Mouse (Mus musculus): Measurements from ENCODE around the gene Fgfr2. TPM values are rescaled to one million over a fixed set of nuclear protein-coding genes. Genes with fewer than 3 reads are reported as not detected.

Fgfr2 gene
- polyA plus RNA-seq, 1 experiment from 2014 or later, result 92.5 TPM

DNA sequence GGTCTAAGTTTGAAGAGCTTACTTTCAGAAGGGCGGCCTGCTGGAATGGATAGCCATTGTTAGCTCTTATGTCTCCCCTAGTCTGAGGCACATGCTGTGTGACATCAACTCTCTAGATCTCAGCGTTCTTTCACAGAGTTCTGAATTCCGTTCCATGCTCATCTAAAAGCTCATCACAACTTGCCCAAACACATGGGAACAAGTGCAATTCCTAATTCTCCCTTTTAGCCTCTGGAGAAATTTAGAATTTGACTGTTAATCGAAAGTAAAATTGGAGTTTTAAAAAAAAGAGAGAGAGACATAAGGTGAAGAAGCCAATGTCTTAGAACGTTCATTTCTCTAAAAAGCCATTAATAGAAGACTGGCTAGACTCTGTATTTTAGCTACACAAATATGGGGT lies 1793.7 kb downstream of the Fgfr2 start, which contains the start of gene Fam24b:
TSS of gene Fam24b (minus strand) at position 101 of the 400 bp plus-strand sequence.
- H3K36me3 ChIP-seq, result no peaks in the 10 kb centered on the region
- no peak for DNase-seq (ENCODE audit: low spot score)
- H3K9me3 ChIP-seq, result no peaks in the 10 kb centered on the region
- H3K27me3 ChIP-seq (ENCODE audit: insufficient read depth, poor library complexity, severe bottlenecking), result no peaks in the 10 kb centered on the region
- H3K4me1 ChIP-seq (replicated peaks), result no peaks in the 10 kb centered on the region
- no peak within 1 kb of the TSS for H3K27ac ChIP-seq
- WGBS, result 91% methylated on average over 5 of the region's 5 CpGs
- no peak within 1 kb of the TSS for H3K4me3 ChIP-seq

DNA sequence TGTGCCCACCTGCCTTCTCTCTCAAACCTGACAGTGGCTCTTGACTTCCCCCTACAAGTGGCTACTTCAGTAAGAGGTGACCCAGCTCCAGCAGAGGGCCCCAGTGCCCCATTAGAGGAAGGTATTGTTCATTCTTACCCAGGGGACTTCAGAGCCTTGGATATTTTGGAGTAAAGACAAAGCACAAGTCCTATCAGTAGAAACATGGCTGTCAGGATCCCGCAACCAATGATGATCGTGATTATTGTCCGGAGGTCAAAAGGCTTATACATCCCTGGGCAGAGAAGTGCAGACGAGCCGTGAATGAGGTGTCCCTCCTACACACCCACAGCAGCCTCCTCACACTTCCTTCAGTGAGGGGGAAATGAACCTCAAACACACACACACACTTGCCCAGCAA lies 1796.1 kb downstream of the Fgfr2 start:
- Histone ChIP-seq H3K27me3 (ENCODE audit: insufficient read depth, poor library complexity, severe bottlenecking) (no peaks in the 10 kb centered on the region), H3K9me3 (no peaks in the 10 kb centered on the region), H3K36me3 (no peaks in the 10 kb centered on the region), H3K4me1 (replicated peaks) (peaks cover 3% of the 10 kb centered on the region; the same call in 1 of the 2 replicates), H3K4me3 (no peak overlapping the region), H3K27ac (no peak overlapping the region)
- no peak for DNase-seq (ENCODE audit: low spot score)
- WGBS, result 89% methylated on average over 5 of the region's 5 CpGs

- no peak within 1 kb of the TSS for H3K27ac ChIP-seq
- 70% methylated on average over 2 of the region's 2 CpGs for WGBS
- no peak for DNase-seq (ENCODE audit: low spot score)
- H3K9me3 ChIP-seq, result no peaks in the 10 kb centered on the region
- H3K4me3 ChIP-seq, result no peak within 1 kb of the TSS
- no peaks in the 10 kb centered on the region for H3K36me3 ChIP-seq
- H3K4me1 ChIP-seq (replicated peaks), result peaks cover 5% of the 10 kb centered on the region; the same call in 1 of the 2 replicates
- no peaks in the 10 kb centered on the region for H3K27me3 ChIP-seq (ENCODE audit: insufficient read depth, poor library complexity, severe bottlenecking)
Measured at GRCm38 (mm10) chr7:131322192-131322591, 1801.0 kb downstream of the Fgfr2 start, which contains the start of gene Cuzd1. Cuzd1 (minus strand) TSS chr7:131322292.

GRCm38 (mm10) chr7:131318340-131318739 lies 1804.8 kb downstream of the Fgfr2 start:
- WGBS, result 85% methylated on average over 5 of the region's 7 CpGs
- DNase-seq (ENCODE audit: low spot score), result no peak
- Histone ChIP-seq H3K36me3 (no peaks in the 10 kb centered on the region), H3K27ac (no peak overlapping the region), H3K4me1 (replicated peaks) (peaks cover 5% of the 10 kb centered on the region; the same call in 1 of the 2 replicates), H3K27me3 (ENCODE audit: insufficient read depth, poor library complexity, severe bottlenecking) (no peaks in the 10 kb centered on the region), H3K9me3 (no peaks in the 10 kb centered on the region), H3K4me3 (no peak overlapping the region)

DNA sequence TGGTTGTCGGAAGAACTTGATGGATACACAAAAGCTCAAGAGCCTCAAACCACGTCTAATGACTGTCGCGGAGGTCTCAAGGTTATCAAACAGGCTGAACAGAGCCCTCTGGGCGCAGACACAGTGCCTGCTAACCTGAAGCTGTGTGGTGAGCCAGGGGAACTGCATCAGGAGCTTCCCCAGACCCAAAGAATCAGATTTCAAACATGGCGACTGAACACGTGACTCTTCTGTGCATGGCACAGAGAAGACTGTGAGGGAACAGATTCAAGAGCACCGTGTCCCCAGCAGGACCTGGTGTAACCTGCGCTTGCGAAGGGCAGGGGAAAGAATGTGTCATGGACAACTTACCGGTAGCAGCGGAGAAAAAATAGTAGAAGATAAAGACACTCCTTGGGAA lies 1805.6 kb downstream of the Fgfr2 start:
- Histone ChIP-seq H3K4me1 (replicated peaks) (peaks cover 5% of the 10 kb centered on the region; the same call in 1 of the 2 replicates), H3K36me3 (no peaks in the 10 kb centered on the region), H3K9me3 (no peaks in the 10 kb centered on the region), H3K27me3 (ENCODE audit: insufficient read depth, poor library complexity, severe bottlenecking) (no peaks in the 10 kb centered on the region), H3K27ac (no peak overlapping the region), H3K4me3 (no peak overlapping the region)
- DNase-seq (ENCODE audit: low spot score), result no peak
- WGBS, result 74% methylated on average over 12 of the region's 12 CpGs

DNA sequence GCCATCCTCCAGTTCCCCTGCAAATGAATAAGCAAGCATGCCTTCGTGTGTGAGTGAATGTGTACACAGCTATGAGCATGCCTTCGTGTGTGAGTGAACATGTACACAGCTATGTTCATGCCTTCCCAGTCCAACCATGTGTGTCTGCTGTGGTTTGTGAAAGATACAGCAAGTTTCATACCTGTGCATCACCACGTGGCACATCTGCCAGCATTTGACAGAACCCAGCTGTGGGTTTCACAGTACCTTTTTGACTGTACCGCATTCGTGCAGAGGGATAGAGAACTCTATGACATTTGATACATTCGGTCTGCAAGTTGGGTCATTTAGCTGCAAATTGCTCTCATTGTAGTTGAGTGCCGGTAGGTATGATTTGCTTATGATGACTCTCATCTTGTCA lies 1808.7 kb downstream of the Fgfr2 start:
- H3K27me3 ChIP-seq (ENCODE audit: insufficient read depth, poor library complexity, severe bottlenecking), result no peaks in the 10 kb centered on the region
- no peaks in the 10 kb centered on the region for H3K9me3 ChIP-seq
- no peak for DNase-seq (ENCODE audit: low spot score)
- no peaks in the 10 kb centered on the region for H3K36me3 ChIP-seq
- WGBS, result 85% methylated on average over 7 of the region's 7 CpGs
- no peak overlapping the region for H3K4me3 ChIP-seq
- H3K27ac ChIP-seq, result no peak overlapping the region
- no peaks in the 10 kb centered on the region for H3K4me1 ChIP-seq (replicated peaks)

- Histone ChIP-seq H3K27ac (no peak overlapping the region), H3K27me3 (ENCODE audit: insufficient read depth, poor library complexity, severe bottlenecking) (no peaks in the 10 kb centered on the region), H3K4me1 (replicated peaks) (no peaks in the 10 kb centered on the region), H3K36me3 (no peaks in the 10 kb centered on the region), H3K9me3 (no peaks in the 10 kb centered on the region), H3K4me3 (no peak overlapping the region)
- DNase-seq (ENCODE audit: low spot score), result no peak
- WGBS, result 86% methylated on average over 5 of the region's 5 CpGs
Measured at GRCm38 (mm10) chr7:131306733-131307132, 1816.4 kb downstream of the Fgfr2 start.

GRCm38 (mm10) chr7:131303340-131303739 lies 1819.8 kb downstream of the Fgfr2 start:
- WGBS, result 83% methylated on average over 8 of the region's 8 CpGs
- Histone ChIP-seq H3K27ac (no peak overlapping the region), H3K4me1 (replicated peaks) (no peaks in the 10 kb centered on the region), H3K9me3 (no peaks in the 10 kb centered on the region), H3K36me3 (no peaks in the 10 kb centered on the region), H3K4me3 (no peak overlapping the region), H3K27me3 (ENCODE audit: insufficient read depth, poor library complexity, severe bottlenecking) (no peaks in the 10 kb centered on the region)
- no peak for DNase-seq (ENCODE audit: low spot score)

- Histone ChIP-seq H3K27me3 (ENCODE audit: insufficient read depth, poor library complexity, severe bottlenecking) (no peaks in the 10 kb centered on the region), H3K4me1 (replicated peaks) (no peaks in the 10 kb centered on the region), H3K36me3 (no peaks in the 10 kb centered on the region), H3K9me3 (no peaks in the 10 kb centered on the region), H3K27ac (no peak overlapping the region), H3K4me3 (no peak overlapping the region)
- DNase-seq (ENCODE audit: low spot score), result no peak
- 83% methylated on average over 8 of the region's 8 CpGs for WGBS
Measured at GRCm38 (mm10) chr7:131297151-131297550, 1826.0 kb downstream of the Fgfr2 start.

DNA sequence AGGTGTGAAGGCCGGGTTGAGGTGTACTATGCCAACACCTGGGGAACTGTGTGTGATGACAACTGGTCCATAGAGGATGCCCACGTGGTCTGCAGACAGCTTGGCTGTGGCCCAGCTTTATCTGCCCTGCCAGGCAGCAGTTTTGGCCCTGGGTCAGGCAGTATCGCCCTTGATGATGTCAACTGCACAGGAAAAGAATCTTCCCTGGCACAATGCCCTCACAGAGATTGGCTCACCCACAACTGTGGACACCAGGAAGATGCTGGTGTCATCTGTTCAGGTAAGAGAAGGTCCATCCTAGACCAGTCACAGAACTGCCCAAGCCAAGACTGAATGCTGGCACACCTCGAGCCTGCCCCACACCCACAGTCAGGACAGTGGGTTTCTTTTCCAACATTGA lies 1857.3 kb downstream of the Fgfr2 start:
- no peaks in the 10 kb centered on the region for H3K27me3 ChIP-seq (ENCODE audit: insufficient read depth, poor library complexity, severe bottlenecking)
- H3K4me1 ChIP-seq (replicated peaks), result no peaks in the 10 kb centered on the region
- H3K36me3 ChIP-seq, result no peaks in the 10 kb centered on the region
- H3K4me3 ChIP-seq, result no peak overlapping the region
- no peak for DNase-seq (ENCODE audit: low spot score)
- no peak overlapping the region for H3K27ac ChIP-seq
- WGBS, result 81% methylated on average over 4 of the region's 4 CpGs
- H3K9me3 ChIP-seq, result no peaks in the 10 kb centered on the region

- DNase-seq (ENCODE audit: low spot score), result no peak
- Histone ChIP-seq H3K4me3 (no peak overlapping the region), H3K27me3 (ENCODE audit: insufficient read depth, poor library complexity, severe bottlenecking) (no peaks in the 10 kb centered on the region), H3K36me3 (no peaks in the 10 kb centered on the region), H3K27ac (no peak overlapping the region), H3K4me1 (replicated peaks) (no peaks in the 10 kb centered on the region), H3K9me3 (no peaks in the 10 kb centered on the region)
- 93% methylated on average over 4 of the region's 4 CpGs for WGBS
Measured at GRCm38 (mm10) chr7:131264251-131264650, 1858.9 kb downstream of the Fgfr2 start.

DNA sequence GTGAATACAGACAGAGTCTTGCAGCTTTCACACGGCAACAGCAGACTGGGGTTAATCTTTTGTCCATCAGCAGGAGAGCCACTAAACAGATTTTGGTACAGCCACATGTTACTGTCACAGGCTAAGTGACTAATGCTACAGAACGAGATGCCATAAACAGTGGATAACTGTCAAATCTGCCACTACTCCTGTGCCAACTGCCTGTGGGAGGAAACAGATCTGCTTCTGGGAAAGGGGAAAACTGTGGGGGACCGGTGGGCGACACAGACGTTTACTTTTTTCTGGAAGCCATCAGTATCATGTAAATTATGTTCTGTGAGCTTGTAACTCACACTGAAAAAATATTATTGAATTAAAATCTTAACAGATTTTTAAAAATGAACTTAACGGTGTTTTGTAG lies 1862.2 kb downstream of the Fgfr2 start:
- Histone ChIP-seq H3K4me1 (replicated peaks) (no peaks in the 10 kb centered on the region), H3K27me3 (ENCODE audit: insufficient read depth, poor library complexity, severe bottlenecking) (no peaks in the 10 kb centered on the region), H3K27ac (no peak overlapping the region), H3K36me3 (no peaks in the 10 kb centered on the region), H3K4me3 (no peak overlapping the region), H3K9me3 (no peaks in the 10 kb centered on the region)
- DNase-seq (ENCODE audit: low spot score), result no peak
- 79% methylated on average over 6 of the region's 6 CpGs for WGBS

- Histone ChIP-seq H3K4me3 (no peak overlapping the region), H3K9me3 (no peaks in the 10 kb centered on the region), H3K27ac (no peak overlapping the region), H3K27me3 (ENCODE audit: insufficient read depth, poor library complexity, severe bottlenecking) (no peaks in the 10 kb centered on the region), H3K4me1 (replicated peaks) (no peaks in the 10 kb centered on the region), H3K36me3 (no peaks in the 10 kb centered on the region)
- DNase-seq (ENCODE audit: low spot score), result no peak
- WGBS, result 88% methylated on average over 1 of the region's 1 CpGs
Measured at GRCm38 (mm10) chr7:131257309-131257708, 1865.8 kb downstream of the Fgfr2 start.

GRCm38 (mm10) chr7:131256841-131257240 lies 1866.3 kb downstream of the Fgfr2 start:
- no peaks in the 10 kb centered on the region for H3K27me3 ChIP-seq (ENCODE audit: insufficient read depth, poor library complexity, severe bottlenecking)
- DNase-seq (ENCODE audit: low spot score), result no peak
- H3K36me3 ChIP-seq, result no peaks in the 10 kb centered on the region
- H3K4me3 ChIP-seq, result no peak overlapping the region
- 91% methylated on average over 5 of the region's 5 CpGs for WGBS
- H3K27ac ChIP-seq, result no peak overlapping the region
- H3K4me1 ChIP-seq (replicated peaks), result no peaks in the 10 kb centered on the region
- H3K9me3 ChIP-seq, result no peaks in the 10 kb centered on the region

All from hindbrain, embryonic 10.5 days (tissue).